15 mouse cellular contexts compared by ENCODE assay signal in genomic region chrX:112347467-112348394, GRCm38 (mm10). TPM values are rescaled to one million over a fixed set of nuclear protein-coding genes. Genes with fewer than 3 reads are reported as not detected.
DNase-seq lines count a peak whose midpoint lies in the region; ATAC-seq and TF ChIP-seq lines count a peak whose summit lies in the region.
"Had no signal": no experiment of that assay in that cellular context is flagged by ENCODE, and none has a peak within 500 bp of the region (broad histone marks: within the 10 kb centered on the region; RNA-seq: fewer than 3 reads in every experiment).

No protein-coding gene starts in this region.

- H3K27ac ChIP-seq in forebrain, embryonic 12.5 days = no peak overlapping the region
- no peak overlapping the region for H3K27ac ChIP-seq in forebrain, embryonic 11.5 days (ENCODE audit: low read depth, low read length)
- H3K27ac ChIP-seq in neural tube, embryonic 12.5 days = no peak overlapping the region
- no peak overlapping the region for H3K27ac ChIP-seq in neural tube, embryonic 15.5 days (replicated peaks)
- H3K27ac ChIP-seq in midbrain, embryonic 13.5 days = no peak overlapping the region
- no peak overlapping the region for H3K27ac ChIP-seq in kidney, adult 2 months (ENCODE audit: insufficient read depth, low read depth, low read length)
- H3K27ac ChIP-seq: limb, embryonic 13.5 days; lung, embryonic 15.5 days had no signal

- H3K4me3 ChIP-seq in forebrain, embryonic 12.5 days (replicated peaks) = no peak overlapping the region
- no peak overlapping the region for H3K4me3 ChIP-seq in forebrain, embryonic 11.5 days (ENCODE audit: low read depth, low read length)
- H3K4me3 ChIP-seq in neural tube, embryonic 12.5 days = no peak overlapping the region
- no peak overlapping the region for H3K4me3 ChIP-seq in neural tube, embryonic 15.5 days (replicated peaks)
- H3K4me3 ChIP-seq in midbrain, embryonic 13.5 days (replicated peaks) = no peak overlapping the region
- no peak overlapping the region for H3K4me3 ChIP-seq in kidney, adult 2 months (ENCODE audit: insufficient read depth, low read depth, low read length)
- H3K4me3 ChIP-seq: limb, embryonic 13.5 days; lung, embryonic 15.5 days had no signal

- TF ChIP-seq POLR2A in kidney, adult 2 months (IDR thresholded peaks at IDR 0.05; ENCODE audit: low read depth, low read length) = no peak

- no peak overlapping the region for H3K4me2 ChIP-seq in forebrain, embryonic 12.5 days
- no peak overlapping the region for H3K4me2 ChIP-seq in forebrain, embryonic 11.5 days (ENCODE audit: low read depth, low read length, severe bottlenecking)
- no peak overlapping the region for H3K4me2 ChIP-seq in neural tube, embryonic 12.5 days (replicated peaks)
- no peak overlapping the region for H3K4me2 ChIP-seq in neural tube, embryonic 15.5 days
- no peak overlapping the region for H3K4me2 ChIP-seq in midbrain, embryonic 13.5 days (replicated peaks)
- H3K4me2 ChIP-seq: limb, embryonic 13.5 days; lung, embryonic 15.5 days had no signal

- no peak for TF ChIP-seq CTCF in kidney, adult 2 months (conservative IDR thresholded peaks at IDR 0.05; ENCODE audit: insufficient read depth, insufficient read length, low read depth, low read length)

- DNase-seq in forebrain, embryonic 11.5 days (ENCODE audit: low spot score) = no peak
- DNase-seq in kidney, adult 2 months = no peak
- DNase-seq in thymus, postnatal 4 days = no peak
- no peak for DNase-seq in frontal cortex, postnatal 36 days (ENCODE audit: low spot score in 2 of 2)
- DNase-seq: adrenal gland, postnatal 25 days; heart, postnatal 36 days had no signal

- H3K9me3 ChIP-seq in forebrain, embryonic 12.5 days = no peaks in the 10 kb centered on the region
- H3K9me3 ChIP-seq in forebrain, embryonic 11.5 days (ENCODE audit: control insufficient read depth, low read length) = no peaks in the 10 kb centered on the region
- no peaks in the 10 kb centered on the region for H3K9me3 ChIP-seq in neural tube, embryonic 12.5 days
- H3K9me3 ChIP-seq in neural tube, embryonic 15.5 days (replicated peaks) = no peaks in the 10 kb centered on the region
- H3K9me3 ChIP-seq in midbrain, embryonic 13.5 days = no peaks in the 10 kb centered on the region
- H3K9me3 ChIP-seq: limb, embryonic 13.5 days; lung, embryonic 15.5 days had no signal

- 44% methylated on average over 4 of the region's 4 CpGs for WGBS in forebrain, embryonic 12.5 days
- 47% methylated on average over 4 of the region's 4 CpGs for WGBS in forebrain, embryonic 11.5 days
- 44% methylated on average over 4 of the region's 4 CpGs for WGBS in neural tube, embryonic 12.5 days
- WGBS in neural tube, embryonic 15.5 days = 37% methylated on average over 4 of the region's 4 CpGs
- 51% methylated on average over 4 of the region's 4 CpGs for WGBS in midbrain, embryonic 13.5 days
- WGBS in kidney, adult 2 months = 76% methylated on average over 4 of the region's 4 CpGs

- no peak overlapping the region for H3K9ac ChIP-seq in forebrain, embryonic 12.5 days
- H3K9ac ChIP-seq in forebrain, embryonic 11.5 days (ENCODE audit: low read length) = no peak overlapping the region
- H3K9ac ChIP-seq in neural tube, embryonic 12.5 days = no peak overlapping the region
- no peak overlapping the region for H3K9ac ChIP-seq in neural tube, embryonic 15.5 days (replicated peaks)
- no peak overlapping the region for H3K9ac ChIP-seq in midbrain, embryonic 13.5 days (replicated peaks)
- H3K9ac ChIP-seq: limb, embryonic 13.5 days; lung, embryonic 15.5 days had no signal

- no peaks in the 10 kb centered on the region for H3K4me1 ChIP-seq in forebrain, embryonic 12.5 days
- no peaks in the 10 kb centered on the region for H3K4me1 ChIP-seq in forebrain, embryonic 11.5 days (replicated peaks; ENCODE audit: control insufficient read depth, insufficient read depth, low read length)
- no peaks in the 10 kb centered on the region for H3K4me1 ChIP-seq in neural tube, embryonic 12.5 days
- no peaks in the 10 kb centered on the region for H3K4me1 ChIP-seq in neural tube, embryonic 15.5 days
- H3K4me1 ChIP-seq in midbrain, embryonic 13.5 days (replicated peaks) = no peaks in the 10 kb centered on the region
- no peaks in the 10 kb centered on the region for H3K4me1 ChIP-seq in kidney, adult 2 months (ENCODE audit: control insufficient read depth, insufficient read depth, low read length)
- H3K4me1 ChIP-seq: limb, embryonic 13.5 days; lung, embryonic 15.5 days had no signal

- ATAC-seq in forebrain, embryonic 12.5 days (ENCODE audit: low FRiP score) = 0 out of 2 replicates have a peak, but pooled peaks have one; percentile 33
- ATAC-seq in forebrain, embryonic 11.5 days (replicated peaks; ENCODE audit: low FRiP score) = no peak
- peak; percentile 68; the same call in 1 of the 2 replicates for ATAC-seq in neural tube, embryonic 12.5 days (ENCODE audit: low FRiP score, low read depth)
- no peak for ATAC-seq in neural tube, embryonic 15.5 days (ENCODE audit: low FRiP score)
- ATAC-seq in midbrain, embryonic 13.5 days = peak; percentile 60

- no peaks in the 10 kb centered on the region for H3K27me3 ChIP-seq in forebrain, embryonic 12.5 days
- H3K27me3 ChIP-seq in forebrain, embryonic 11.5 days (ENCODE audit: control insufficient read depth, insufficient read depth, low read length) = no peaks in the 10 kb centered on the region
- no peaks in the 10 kb centered on the region for H3K27me3 ChIP-seq in neural tube, embryonic 12.5 days (replicated peaks)
- no peaks in the 10 kb centered on the region for H3K27me3 ChIP-seq in neural tube, embryonic 15.5 days (replicated peaks)
- no peaks in the 10 kb centered on the region for H3K27me3 ChIP-seq in midbrain, embryonic 13.5 days
- no peaks in the 10 kb centered on the region for H3K27me3 ChIP-seq in kidney, adult 2 months (replicated peaks; ENCODE audit: control insufficient read depth, insufficient read depth, low read length)
- H3K27me3 ChIP-seq: limb, embryonic 13.5 days; lung, embryonic 15.5 days had no signal

- H3K36me3 ChIP-seq in forebrain, embryonic 12.5 days (replicated peaks) = no peaks in the 10 kb centered on the region
- H3K36me3 ChIP-seq in forebrain, embryonic 11.5 days (ENCODE audit: control insufficient read depth, insufficient read depth, low read length) = no peaks in the 10 kb centered on the region
- no peaks in the 10 kb centered on the region for H3K36me3 ChIP-seq in neural tube, embryonic 12.5 days
- H3K36me3 ChIP-seq in neural tube, embryonic 15.5 days = no peaks in the 10 kb centered on the region
- no peaks in the 10 kb centered on the region for H3K36me3 ChIP-seq in midbrain, embryonic 13.5 days
- no peaks in the 10 kb centered on the region for H3K36me3 ChIP-seq in kidney, adult 2 months (ENCODE audit: control insufficient read depth, insufficient read depth, low read length)
- H3K36me3 ChIP-seq: lung, embryonic 15.5 days had no signal

RNA-seq across cellular contexts. Expression of gene Apool, which starts 36.6 kb away (rescaled TPM):
- 43.8 and 45.1 TPM in 2 replicates for polyA plus RNA-seq in forebrain, embryonic 12.5 days (2016; fragmentation: Nextera tagmentation; extraction: Ambion mirVana)
- 61.7 and 62.6 TPM in 2 replicates for polyA plus RNA-seq in forebrain, embryonic 11.5 days (2014; fragmentation: Nextera tagmentation; extraction: Ambion mirVana)
- polyA plus RNA-seq in neural tube, embryonic 12.5 days (2016; fragmentation: Nextera tagmentation; extraction: Ambion mirVana) = 43.5 and 44.0 TPM in 2 replicates
- 18.5 and 23.2 TPM in 2 replicates for polyA plus RNA-seq in neural tube, embryonic 15.5 days (2015; fragmentation: Nextera tagmentation; extraction: Ambion mirVana)
- 32.4 and 33.8 TPM in 2 replicates for polyA plus RNA-seq in midbrain, embryonic 13.5 days (2015; fragmentation: Nextera tagmentation; extraction: Ambion mirVana)
- polyA plus RNA-seq in kidney, adult 2 months (2012; rRNA removed) = 8.7 and 15.0 TPM in 2 replicates

RNA-seq across cellular contexts. Expression of gene Satl1, which starts 58.8 kb away (rescaled TPM):
- not detected in 2 replicates for polyA plus RNA-seq in forebrain, embryonic 12.5 days (2016; fragmentation: Nextera tagmentation; extraction: Ambion mirVana)
- polyA plus RNA-seq in forebrain, embryonic 11.5 days (2014; fragmentation: Nextera tagmentation; extraction: Ambion mirVana) = not detected in 2 replicates
- not detected in 2 replicates for polyA plus RNA-seq in neural tube, embryonic 12.5 days (2016; fragmentation: Nextera tagmentation; extraction: Ambion mirVana)
- polyA plus RNA-seq in neural tube, embryonic 15.5 days (2015; fragmentation: Nextera tagmentation; extraction: Ambion mirVana) = not detected in 2 replicates
- not detected in 2 replicates for polyA plus RNA-seq in midbrain, embryonic 13.5 days (2015; fragmentation: Nextera tagmentation; extraction: Ambion mirVana)
- not detected in 2 replicates for polyA plus RNA-seq in kidney, adult 2 months (2012; rRNA removed)
- polyA plus RNA-seq: cerebellum, adult 2 months; embryonic facial prominence, embryonic 11.5 days; lung, embryonic 15.5 days; spleen, adult 2 months had no signal

Comparison
In these comparisons a context has a peak if more than half of its experiments do, and no peak if none do; other contexts are left out.
1. ATAC-seq: peak in forebrain, embryonic 12.5 days (single experiment), neural tube, embryonic 12.5 days (single experiment) and midbrain, embryonic 13.5 days (single experiment); none in forebrain, embryonic 11.5 days (single experiment) and neural tube, embryonic 15.5 days (single experiment).